Mouse (Mus musculus): ENCODE measurements at regions not wholly inside any gene's neighbourhood (a gene's known extent, or its start where the extent isn't known, plus 50 kb on each side); places are given as distances from the start of the nearest gene placed in this dataset.

DNA sequence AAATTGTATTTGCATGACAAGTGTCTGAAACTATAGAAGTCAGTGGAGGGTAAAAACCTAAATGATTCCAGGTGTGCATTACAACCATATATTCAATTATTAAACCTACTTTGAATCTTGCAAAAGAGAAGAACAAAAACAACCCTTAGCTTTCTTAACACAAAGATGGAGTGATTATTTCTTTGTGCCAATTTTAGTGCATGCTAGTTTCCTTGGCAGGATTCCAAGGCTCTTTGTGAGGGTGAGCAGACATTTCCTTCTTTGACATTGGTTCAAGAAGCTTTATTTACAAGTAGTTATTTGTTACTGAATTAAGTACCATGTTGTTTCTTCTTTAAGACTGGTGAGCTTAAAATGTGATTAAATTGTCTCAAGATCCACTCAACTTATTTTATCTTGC lies 401.2 kb downstream of the Col12a1 start:
- no peak for DNase-seq (ENCODE audit: extremely low spot score in 1 of 2, low spot score in 1 of 2)

DNA sequence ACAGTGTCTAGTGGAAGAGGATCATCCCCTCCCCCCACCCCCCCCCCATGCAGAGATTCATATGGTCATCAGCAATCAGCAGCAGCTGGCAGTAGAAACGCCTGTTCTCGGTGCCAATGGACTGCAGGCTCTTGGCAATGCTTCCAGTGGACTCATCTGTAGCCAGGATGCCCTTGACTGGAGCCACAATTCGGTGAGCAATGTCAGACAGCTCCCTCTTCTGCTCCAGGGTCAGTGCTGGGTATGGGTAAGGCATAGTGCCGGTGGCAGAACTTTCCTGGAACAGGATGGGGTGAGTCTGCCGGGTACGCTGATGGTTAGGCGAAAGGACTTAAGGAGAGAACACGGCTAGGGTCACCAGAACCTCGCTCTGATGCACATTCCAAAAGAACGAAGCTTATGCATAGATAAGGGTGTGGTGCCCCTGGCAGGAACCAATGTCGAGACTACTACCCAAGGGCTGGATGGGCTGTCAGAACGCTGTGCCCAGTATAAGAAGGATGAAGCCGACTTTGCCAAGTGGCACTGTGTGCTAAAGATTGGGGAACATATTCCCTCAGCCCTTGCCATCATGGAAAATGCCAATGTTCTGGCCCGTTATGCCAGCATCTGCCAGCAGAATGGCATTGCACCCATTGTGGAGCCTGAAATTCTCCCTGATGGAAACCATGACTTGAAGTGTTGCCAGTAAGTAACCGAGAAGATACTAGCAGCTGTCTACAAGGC lies 372.1 kb downstream of the Col12a1 start:
- no peak for DNase-seq (ENCODE audit: extremely low spot score in 1 of 2, low spot score in 1 of 2)

GRCm38 (mm10) chr9:79392020-79392419 lies 326.6 kb downstream of the Col12a1 start:
- no peak for DNase-seq (ENCODE audit: extremely low spot score in 1 of 2, low spot score in 1 of 2)

- no peak for DNase-seq (ENCODE audit: extremely low spot score in 1 of 2, low spot score in 1 of 2)
Measured at GRCm38 (mm10) chr9:79414989-79415388, 303.6 kb downstream of the Col12a1 start.

DNA sequence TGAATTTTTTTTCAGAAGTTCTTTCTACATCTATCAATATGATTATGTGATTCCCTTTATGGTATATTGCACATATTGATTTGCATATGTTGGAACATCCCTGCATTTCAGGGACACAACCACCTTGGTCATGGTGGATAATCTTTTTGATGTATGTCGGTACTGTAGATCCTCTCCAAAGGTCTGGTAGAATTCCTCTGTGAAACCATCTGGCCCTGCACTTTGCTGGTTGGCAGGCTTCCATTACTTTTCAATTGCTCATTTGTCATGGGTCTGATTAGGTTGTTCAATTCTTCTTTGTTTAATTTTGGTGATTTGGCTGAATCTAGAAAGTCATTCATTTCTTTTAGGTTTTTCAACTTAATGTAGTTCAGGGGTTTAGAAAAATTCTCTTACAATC lies 288.2 kb downstream of the Col12a1 start:
- no peak for DNase-seq (ENCODE audit: extremely low spot score in 1 of 2, low spot score in 1 of 2)

- no peak for DNase-seq (ENCODE audit: extremely low spot score in 1 of 2, low spot score in 1 of 2)
Measured at GRCm38 (mm10) chr9:79437636-79438035, 281.0 kb downstream of the Col12a1 start.

DNA sequence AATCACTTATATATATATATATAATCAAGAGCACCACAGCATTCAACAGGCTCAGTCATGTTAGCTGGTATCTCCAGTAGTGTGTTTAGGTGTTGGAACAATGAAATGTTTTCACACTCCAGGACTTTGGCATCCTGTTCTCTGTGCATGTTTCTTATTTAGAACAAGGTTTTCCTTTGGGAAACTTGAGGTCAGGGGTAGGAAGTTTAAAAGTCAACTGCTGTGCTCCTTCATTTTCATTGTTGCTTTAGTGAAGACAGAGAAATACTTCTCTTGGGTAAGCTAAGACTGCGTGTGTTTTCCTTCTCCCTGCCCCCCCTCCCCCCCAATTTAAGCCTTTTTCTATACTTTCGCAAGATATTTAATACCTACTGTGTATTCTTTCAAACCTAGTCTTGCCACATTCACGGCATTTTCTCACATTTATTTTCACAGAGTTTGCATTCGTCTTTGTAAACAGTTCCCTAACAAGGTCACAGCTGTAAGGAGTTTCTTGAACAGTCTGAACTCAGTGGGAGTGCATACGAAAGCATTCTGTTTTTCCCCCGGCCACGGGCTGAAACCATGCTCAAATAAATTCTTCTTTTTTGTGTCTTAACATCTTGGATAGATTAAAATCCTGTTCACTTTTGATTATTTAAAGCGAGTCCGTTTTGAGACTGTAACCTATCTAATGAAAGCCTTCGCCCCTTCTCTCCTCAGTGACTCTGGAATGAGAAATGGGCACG lies 279.2 kb downstream of the Col12a1 start:
- DNase-seq (ENCODE audit: extremely low spot score in 1 of 2, low spot score in 1 of 2), result no peak

DNA sequence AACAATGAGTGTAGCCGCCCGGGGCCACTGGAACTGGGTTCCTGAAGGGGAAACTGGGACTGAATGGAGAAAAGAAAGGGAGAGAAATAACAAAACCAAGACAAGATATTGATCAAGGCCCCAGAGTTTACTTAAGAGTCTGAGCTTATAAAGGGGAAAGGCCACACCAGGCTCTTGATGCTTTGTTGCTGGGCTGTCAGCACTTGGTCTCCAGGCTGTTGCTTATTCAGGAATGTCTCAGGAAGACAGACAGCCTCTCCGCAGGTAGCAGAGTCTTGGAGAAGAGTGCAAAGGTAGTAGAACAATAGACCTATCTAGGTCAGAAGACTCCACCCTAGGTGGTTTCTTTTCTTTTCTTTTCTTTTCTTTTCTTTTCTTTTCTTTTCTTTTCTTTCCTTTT lies 263.4 kb downstream of the Col12a1 start:
- DNase-seq (ENCODE audit: extremely low spot score in 1 of 2, low spot score in 1 of 2), result no peak

GRCm38 (mm10) chr9:79479118-79479517 lies 239.5 kb downstream of the Col12a1 start:
- no peak for DNase-seq (ENCODE audit: extremely low spot score in 1 of 2, low spot score in 1 of 2)

DNA sequence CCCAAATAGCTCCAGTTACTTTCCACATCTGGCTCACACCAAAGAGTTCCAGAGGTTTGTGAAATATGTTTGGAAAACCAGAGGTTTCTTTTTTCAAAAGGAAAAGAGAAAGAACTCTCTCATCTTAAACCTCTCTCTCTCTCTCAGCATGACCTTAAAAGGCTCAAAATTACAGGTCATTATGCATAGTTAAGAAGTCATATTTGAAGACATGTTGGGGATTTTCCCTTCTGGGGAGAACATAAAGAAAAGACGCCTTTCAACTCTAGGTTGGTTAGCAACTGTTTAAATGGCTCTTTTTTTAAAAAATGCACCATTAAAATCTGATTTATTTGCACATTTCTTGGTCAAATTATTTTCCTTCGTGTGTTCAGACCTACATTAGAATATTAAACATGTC lies 218.4 kb downstream of the Col12a1 start:
- DNase-seq (ENCODE audit: extremely low spot score in 1 of 2, low spot score in 1 of 2), result no peak

DNA sequence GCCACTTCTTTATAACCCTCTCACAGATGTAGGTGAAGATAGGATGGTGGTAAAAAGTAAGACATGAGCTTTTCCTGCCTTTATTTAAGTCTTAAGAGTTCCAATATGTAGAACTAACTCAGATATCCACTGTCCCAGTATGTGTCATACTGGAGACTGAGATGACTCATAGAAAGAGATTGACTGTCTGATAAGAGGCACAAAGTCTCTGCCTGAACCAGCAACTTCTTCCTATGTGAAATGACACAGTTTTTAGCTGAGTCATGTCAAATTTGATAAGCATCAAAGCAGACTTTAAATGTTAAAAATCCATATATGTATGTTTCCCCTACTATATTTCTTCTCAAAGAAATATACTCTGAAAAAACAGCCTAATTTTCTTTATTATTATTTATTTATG lies 216.6 kb downstream of the Col12a1 start:
- no peak for DNase-seq (ENCODE audit: extremely low spot score in 1 of 2, low spot score in 1 of 2)

DNA sequence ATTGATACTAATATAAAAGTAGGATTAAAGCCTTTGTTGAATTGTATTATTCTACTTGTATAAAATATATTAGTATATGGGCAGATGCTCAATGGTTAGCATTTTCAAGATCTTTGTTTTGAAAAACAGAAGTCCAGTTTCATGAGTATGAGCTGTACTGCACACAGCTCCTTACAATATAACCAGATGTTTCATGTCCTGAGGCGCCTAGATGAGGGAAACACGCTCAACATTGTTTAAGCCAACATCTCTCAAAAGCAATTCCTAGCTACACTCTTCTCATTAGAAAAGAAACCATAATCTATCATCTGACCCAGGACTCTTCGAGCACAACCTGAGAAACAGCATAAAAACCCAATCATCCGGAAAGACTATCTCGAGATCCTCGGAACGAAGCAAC lies 202.2 kb downstream of the Col12a1 start:
- no peak for DNase-seq (ENCODE audit: extremely low spot score in 1 of 2, low spot score in 1 of 2)

GRCm38 (mm10) chr9:79517461-79517860 lies 201.2 kb downstream of the Col12a1 start:
- DNase-seq (ENCODE audit: extremely low spot score in 1 of 2, low spot score in 1 of 2), result no peak

GRCm38 (mm10) chr9:79518640-79519039 lies 200.0 kb downstream of the Col12a1 start:
- DNase-seq (ENCODE audit: extremely low spot score in 1 of 2, low spot score in 1 of 2), result no peak

DNA sequence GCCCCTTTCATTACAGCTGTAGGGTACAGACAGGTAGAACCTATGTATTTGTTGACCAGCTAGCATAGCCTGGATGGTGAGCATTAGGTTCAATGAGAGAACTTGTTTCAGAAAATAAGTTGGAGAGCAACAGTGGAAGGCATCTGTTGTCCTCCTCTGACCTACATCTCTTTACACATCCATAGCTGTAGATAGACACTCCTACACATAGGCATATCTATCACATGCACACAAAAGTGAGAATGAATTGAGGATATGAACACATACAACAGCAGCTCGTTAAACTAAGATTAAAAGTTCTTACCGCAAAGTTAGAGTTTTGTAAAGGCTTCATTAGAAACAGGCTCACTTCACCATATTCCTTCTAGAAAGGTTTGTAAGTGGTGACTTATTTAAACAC lies 198.1 kb downstream of the Col12a1 start:
- DNase-seq (ENCODE audit: extremely low spot score in 1 of 2, low spot score in 1 of 2), result no peak

GRCm38 (mm10) chr9:79523054-79523453 lies 195.6 kb downstream of the Col12a1 start:
- DNase-seq (ENCODE audit: extremely low spot score in 1 of 2, low spot score in 1 of 2), result no peak

GRCm38 (mm10) chr9:79525000-79525399 lies 193.6 kb downstream of the Col12a1 start:
- no peak for DNase-seq (ENCODE audit: extremely low spot score in 1 of 2, low spot score in 1 of 2)

DNA sequence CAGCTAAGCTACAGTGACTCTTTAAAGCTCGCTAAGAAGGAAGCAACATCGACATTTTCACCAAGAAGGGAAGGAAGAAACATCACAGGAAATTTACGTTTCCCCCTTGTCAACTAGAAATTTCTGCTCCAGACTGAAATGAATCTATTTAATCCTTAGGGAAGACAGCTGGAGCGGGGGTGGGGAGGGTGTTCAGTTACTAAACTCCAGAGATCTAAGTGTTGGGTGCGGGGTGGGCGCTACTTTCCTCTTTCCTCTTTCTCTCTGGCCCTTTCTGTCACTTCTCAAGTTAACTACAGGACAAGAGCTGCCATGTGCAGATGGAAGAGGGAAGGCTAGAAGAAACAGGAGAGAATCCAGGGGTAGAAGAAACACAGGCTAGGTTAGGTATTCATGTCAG lies 192.2 kb downstream of the Col12a1 start:
- no peak for DNase-seq (ENCODE audit: extremely low spot score in 1 of 2, low spot score in 1 of 2)

GRCm38 (mm10) chr9:79527331-79527730 lies 191.3 kb downstream of the Col12a1 start:
- no peak for DNase-seq (ENCODE audit: extremely low spot score in 1 of 2, low spot score in 1 of 2)
